Mouse (Mus musculus) heart, embryonic 11.5 days (tissue): ENCODE results near the gene Rnf150. TPM values are rescaled to one million over a fixed set of nuclear protein-coding genes. Genes with fewer than 3 reads are reported as not detected.

Source experiments
- polyA plus RNA-seq: library from polyadenylated mRNA; unstranded; fragments of >200 nt; fragmentation: Nextera tagmentation; extraction: Ambion mirVana; gene quantifications from 2 replicates; pipeline ENCODE4 v1.2.1, GENCODE M21; 2014

Rnf150 gene
- polyA plus RNA-seq, 1 experiment from 2014 or later, result 1.1 TPM

Other genes starting within 250 kb of the Rnf150 start
- 49.8 and 53.4 TPM in 2 replicates for gene Zfp330, start 89.2 kb upstream of the Rnf150 start, polyA plus RNA-seq